Mouse (Mus musculus) thymus, adult 2 months (tissue): ENCODE measurements around the gene Fam169a.

Experiments used
- CTCF ChIP-seq: fragments of 200-500 bp; IDR thresholded peaks from 2 replicates; pipeline ENCODE4 v1.5.1; 2012; ENCODE audit warnings: mild to moderate bottlenecking, control low read depth, low read length, moderate library complexity, borderline replicate concordance; ENCODE audit not compliant: control insufficient read depth, poor library complexity, insufficient read depth; ENCODE audit errors: extremely low read depth
- POLR2A ChIP-seq: fragments of 200-500 bp; IDR thresholded peaks from 2 replicates; pipeline ENCODE4 v1.6.1; 2012; ENCODE audit warnings: mild to moderate bottlenecking, low read length, control low read depth, moderate library complexity; ENCODE audit not compliant: control insufficient read depth, poor library complexity, insufficient read depth; ENCODE audit errors: extremely low read depth

DNA sequence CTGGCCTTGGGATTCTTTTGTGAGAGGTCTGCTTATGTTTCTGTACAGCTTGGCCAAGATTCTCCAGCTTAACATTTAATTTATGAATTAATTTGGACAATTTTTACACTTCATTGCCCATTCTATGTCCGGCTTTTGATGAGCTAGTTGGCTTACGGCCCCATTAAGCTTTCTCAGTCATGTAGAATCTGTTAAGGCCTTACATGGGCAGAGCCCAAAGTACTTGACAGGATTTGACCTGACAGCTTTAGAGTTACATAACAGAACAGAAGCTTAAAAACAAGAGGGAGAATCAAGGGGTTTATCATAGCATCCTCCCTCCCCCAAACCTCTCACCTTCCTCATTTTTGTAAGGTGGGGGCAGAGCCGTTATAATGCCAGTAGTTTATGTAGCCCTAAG, 21.1 kb downstream of the Fam169a start:
- no peak for TF ChIP-seq CTCF
- no peak for TF ChIP-seq POLR2A
